Mouse (Mus musculus): Measurements from ENCODE around the gene Tmed1.
"Not testable (repeated sequence)": the region's sequence is repeated elsewhere in the genome, so short reads cannot be mapped to it uniquely, and the experiment has no call there.

Gene Tmed1

DNA sequence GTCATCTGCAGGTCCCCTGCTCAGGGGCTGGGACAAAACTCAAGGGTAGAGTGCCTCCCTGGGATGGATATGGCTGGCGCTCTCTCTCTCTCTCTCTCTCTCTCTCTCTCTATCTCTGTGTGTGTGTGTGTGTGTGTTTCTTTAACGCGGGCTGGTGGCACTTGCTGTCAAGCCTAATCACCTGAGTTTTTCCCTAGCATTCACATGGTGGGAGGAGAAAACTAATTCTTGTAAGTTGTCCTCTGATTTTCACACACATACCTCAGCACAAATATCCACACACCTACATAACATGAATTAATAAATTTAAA lies 16.5 kb upstream of the Tmed1 start:
- in situ Hi-C loops (cut with MboI; ENCODE audit: low sequenced_read_pairs), result no loop called here

DNA sequence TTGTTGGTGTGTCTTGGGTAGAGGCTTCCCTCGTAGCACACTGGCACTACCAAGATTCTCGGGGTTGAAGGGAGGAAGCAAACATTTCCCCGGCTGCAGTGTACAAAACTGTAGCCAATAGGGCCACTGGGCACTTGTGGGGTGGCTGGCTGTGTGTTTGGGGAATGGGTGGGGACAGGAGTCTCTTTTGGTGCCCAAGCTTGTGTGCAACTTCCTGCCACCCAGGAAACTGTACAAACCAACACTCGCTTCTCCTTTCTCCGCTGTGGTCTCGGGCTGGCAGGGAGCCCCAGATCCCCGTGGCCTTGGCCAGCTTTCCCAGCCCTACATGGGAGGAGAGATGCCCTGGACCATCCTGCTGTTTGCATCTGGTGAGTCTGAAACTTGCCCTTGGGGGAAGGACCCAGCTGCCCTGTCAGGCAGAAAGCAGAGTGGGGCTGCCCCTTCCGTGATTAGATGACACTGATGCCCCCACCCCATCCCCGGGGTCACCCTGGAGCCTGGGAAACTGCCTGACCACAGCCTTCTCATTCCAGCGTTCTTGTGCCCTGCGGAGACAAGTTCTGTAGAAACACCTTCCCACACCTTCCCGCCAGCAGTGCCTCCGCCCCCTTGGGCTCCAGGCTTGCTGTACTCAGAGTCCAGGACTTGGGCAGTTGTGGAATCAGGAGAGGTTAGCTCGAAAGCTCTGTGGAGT lies 16.0 kb upstream of the Tmed1 start, which contains the start of gene AB124611:
TSS of gene AB124611 (plus strand) at position 240 of the 697 bp plus-strand sequence.
- in situ Hi-C loops (cut with MboI; ENCODE audit: low sequenced_read_pairs), result no loop called here

DNA sequence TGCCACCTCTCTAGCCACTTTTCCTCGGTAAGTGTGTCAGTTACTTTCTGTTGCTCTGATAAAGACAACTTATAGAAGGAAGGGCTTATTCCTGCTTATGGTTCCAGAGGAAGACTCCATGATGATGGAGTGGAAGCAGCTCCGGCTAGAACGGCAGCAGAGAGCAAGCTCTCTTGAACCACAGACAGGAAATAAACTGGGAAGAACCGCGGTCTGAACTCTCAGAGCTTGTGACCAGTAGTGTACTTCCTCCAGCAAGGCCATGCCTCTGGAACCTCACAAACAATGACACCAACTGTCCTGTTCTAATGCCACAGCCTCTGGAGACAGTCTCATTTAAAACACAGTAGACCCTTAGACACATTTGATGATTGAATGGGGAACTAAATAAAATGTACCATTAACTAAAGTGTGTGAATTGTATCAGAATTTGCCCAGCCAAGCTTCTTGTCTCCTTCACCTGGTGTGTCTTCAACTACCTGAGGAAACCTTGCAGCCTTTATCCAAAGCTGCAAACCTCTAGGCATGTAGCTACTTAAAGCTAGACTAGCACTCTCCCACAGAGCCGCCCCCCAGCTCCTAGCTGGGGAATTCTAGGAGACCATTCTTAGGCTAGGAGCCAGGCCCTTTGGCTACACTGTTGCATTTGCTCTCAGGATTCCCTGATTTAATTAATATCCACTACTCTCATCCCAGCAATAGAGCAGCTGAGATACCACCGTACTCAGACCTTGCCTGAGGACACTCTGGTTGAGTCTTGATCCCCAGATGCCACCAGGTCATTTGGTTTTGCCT lies 15.3 kb upstream of the Tmed1 start:
- in situ Hi-C loops (cut with MboI; ENCODE audit: low sequenced_read_pairs), result no loop called here

DNA sequence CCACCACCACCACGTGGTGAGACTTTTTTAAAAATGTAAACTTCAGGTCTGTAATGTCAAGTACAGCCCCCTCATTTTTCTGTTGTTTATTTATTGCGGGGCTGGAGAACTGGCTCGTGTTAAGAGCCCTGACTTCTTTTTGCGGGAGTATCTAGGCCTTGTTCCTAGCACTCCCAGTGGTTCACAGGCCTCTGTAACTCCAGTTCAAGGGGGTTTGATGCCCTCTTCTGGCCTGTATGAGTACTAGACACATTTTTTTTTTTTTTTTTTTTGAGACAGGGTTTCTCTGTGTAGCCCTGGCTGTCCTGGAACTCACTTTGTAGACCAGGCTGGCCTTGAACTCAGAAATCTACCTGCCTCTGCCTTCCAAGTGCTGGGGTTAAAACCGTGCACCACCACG lies 8.6 kb upstream of the Tmed1 start:
- in situ Hi-C loops (cut with MboI; ENCODE audit: low sequenced_read_pairs), result not testable (repeated sequence)

DNA sequence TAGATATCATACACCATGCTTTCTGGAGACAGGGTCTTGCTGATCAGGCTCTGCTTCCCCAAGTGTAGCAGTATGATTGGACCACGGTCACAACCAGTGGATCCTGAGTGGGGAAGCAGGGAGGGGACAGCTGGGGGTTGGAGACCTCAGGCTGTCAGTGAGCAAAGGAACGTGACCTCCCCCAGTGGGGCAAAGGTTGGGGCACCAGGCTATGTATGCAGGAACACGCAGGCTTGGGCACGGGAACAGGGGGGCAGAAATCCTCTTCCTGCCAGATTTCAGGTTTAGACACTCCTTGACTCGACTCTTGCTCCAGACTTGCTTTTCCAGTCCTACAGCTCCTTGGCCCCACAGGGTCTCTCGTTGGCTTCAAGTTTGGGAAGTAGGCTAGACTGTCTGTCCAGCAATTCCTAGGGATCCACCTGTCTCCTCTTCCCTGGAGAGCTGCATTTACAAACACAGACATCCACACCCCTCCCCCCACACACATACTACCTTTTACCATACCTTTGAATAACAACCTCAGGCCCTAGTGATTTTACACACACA lies 8.0 kb upstream of the Tmed1 start:
- in situ Hi-C loops (cut with MboI; ENCODE audit: low sequenced_read_pairs), result no loop called here

DNA sequence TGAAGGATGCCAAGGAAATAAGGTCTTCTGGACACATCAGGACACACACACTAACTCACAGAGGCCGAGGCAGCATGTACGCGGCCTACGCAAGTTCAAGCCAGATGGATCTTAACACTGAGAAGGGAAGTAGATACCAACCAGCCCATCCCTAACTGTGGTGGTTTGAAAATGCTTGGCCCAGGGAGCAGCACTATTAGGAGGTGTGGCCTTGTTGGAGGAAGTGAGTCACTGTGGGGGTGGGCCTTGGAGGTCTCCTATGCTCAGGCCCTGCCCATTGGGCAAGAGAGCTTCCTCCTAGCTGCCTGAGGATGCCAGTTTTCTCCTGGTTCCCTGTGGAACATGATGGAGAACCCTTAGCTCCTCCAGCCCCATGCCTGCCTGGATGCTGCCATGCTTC lies 3.4 kb upstream of the Tmed1 start:
- in situ Hi-C loops (cut with MboI; ENCODE audit: low sequenced_read_pairs), result no loop called here

DNA sequence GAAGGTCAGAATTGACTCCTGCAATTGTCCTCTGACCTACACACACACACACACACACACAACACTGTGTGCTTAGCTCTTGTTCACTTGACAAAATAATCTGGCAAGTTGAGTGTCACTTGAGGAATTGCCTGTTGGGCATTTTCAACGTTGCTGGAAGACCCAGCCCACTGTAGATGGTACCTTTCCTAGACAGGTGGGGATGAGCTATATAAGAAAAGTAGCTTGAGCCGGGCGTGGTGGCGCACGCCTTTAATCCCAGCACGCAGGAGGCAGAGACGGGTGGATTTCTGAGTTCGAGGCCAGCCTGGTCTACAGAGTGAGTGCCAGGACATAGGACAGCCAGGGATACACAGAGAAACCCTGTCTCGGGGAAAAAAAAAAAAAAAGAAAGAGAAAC lies 1.0 kb upstream of the Tmed1 start:
- in situ Hi-C loops (cut with MboI; ENCODE audit: low sequenced_read_pairs), result no loop called here

DNA sequence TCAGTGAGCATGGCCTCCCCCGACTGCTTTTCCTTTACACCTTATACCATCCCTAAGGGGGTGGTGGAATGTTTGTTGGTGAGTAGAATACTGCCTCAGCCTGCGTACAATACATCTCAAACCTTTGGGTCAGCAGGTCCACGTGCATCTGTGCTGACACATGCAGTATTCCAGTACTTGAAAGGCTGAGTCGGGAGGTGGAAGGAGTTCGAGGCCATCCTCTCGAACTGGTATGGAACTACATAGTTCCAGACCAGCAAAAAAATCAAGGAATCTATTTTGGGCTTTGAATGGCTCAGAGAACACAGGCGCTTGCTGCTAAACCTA lies 600 bp upstream of the Tmed1 start:
- in situ Hi-C loops (cut with MboI; ENCODE audit: low sequenced_read_pairs), result no loop called here

DNA sequence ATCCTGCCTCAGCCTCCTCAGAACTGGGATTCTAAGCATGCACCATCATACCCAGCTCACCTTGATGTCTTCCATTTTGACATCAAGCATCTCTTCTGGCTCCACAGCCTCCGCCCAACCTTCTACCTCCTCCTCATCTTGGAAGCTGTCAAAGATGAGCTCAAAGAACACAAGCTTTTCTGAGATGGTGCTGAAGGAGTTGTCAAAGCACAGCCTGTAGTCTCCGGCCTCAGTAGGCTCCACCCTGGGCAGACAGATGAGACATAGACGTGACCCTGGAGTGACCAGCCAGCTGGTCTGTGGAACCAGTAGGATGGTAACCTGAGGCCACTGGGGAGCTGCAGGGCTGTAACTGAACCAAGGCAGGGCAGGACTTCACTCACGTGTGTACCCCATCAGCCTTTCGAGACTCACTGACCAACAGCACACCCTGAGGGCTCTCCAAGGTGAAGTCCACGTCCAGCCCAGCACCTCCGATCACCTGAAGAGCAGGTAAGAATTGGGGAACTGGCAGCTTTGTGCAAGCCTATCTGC lies 1.1 kb downstream of the Tmed1 start:
- in situ Hi-C loops (cut with MboI; ENCODE audit: low sequenced_read_pairs), result no loop called here

DNA sequence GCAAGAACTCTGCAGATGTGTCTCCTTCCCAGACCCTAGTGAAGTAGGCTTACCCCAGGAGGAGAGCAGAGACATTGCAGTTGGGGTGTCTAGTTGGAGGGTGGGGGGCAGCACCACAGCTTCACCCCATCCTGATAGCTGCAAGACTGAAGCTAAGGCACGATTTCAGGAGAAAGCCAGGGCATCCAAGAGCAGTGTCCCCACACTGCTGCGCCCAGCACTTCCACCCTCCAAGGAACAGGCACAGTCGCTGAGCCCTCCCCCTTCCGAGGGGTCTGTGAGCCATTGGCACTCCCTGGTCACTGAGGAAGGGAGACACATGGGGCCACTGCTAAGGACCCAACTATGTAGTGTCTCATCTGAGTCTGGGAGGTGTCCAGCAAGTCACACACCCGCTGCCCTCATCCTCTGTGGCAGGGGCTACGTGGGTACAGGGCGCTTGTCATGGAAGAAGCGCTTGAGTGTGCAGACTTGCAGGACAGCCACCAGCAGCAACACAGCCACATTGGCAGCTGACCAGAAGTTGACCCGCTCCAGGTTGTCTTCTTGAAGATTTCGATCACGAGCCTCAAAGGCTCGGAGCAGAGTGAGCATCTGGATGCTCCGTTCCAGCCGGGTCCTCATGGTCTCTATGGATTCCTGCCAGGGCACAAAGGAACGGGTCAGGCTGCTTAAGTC lies 2.2 kb downstream of the Tmed1 start:
- in situ Hi-C loops (cut with MboI; ENCODE audit: low sequenced_read_pairs), result no loop called here

DNA sequence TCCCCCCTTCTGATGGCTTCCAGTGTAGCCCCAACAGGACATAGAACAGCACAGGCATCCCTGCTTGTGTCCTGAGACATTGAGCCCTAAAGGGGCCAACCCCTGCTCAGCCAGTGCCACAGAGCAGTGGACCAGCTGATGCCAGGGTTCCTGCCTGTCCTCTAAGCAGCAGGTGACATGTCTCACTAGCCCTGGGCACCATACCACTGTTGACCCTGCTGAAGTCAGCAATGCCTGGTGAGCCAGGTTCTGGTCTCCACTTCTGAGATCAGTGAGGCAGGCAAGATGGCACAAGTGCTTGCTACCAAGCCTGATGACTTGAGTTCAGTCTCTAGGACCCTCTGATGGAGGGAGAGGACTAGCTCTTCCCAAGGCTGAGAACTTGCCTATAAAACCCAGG lies 4.3 kb downstream of the Tmed1 start:
- in situ Hi-C loops (cut with MboI; ENCODE audit: low sequenced_read_pairs), result no loop called here

DNA sequence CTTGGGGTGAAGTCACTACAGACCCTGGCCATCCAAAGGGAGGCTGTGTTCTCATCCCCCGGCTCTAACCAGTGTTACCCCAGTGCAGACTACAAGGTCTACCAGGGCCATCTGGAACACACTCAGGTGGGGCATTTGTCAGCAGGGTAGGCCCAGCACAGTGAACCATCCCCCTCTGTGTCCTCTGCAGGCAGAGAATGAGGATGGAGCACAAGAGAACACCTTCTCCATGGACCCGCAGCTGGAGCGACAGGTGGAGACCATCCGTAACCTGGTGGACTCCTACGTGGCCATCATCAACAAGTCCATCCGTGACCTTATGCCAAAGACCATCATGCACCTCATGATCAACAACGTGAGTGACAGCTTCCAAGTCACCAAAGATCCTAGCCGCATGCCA lies 6.7 kb downstream of the Tmed1 start:
- in situ Hi-C loops (cut with MboI; ENCODE audit: low sequenced_read_pairs), result no loop called here

DNA sequence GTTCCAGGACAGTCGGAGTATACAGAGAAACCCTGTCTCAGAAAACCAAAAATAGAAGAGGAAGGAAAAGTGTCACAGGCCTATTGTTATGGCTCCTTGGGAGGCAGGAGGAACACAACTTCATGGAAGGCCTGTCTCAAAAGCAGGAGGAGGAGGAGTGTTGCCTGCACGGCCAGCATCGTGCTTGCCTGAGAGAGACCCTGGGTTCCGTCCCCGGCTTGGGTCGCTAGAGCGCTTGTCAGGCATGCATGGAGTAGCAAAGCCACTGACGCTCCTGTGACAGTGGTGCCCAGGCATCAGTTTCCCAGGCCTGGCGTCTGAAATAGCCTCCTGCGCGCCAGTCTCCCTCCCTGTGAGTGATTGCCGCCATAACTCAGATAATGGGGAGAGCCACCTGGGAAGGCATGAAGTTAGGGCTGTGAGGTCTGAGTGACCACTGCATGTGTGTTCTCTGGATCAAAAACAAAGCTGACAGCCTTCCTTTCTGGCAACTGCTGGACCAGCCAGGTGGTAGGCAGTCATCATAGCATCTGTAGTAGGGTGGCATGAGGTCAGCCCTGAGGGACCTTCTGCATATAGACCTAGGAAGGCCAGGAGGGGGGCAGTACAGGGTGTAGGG lies 11.7 kb downstream of the Tmed1 start:
- in situ Hi-C loops (cut with MboI; ENCODE audit: low sequenced_read_pairs), result no loop called here

DNA sequence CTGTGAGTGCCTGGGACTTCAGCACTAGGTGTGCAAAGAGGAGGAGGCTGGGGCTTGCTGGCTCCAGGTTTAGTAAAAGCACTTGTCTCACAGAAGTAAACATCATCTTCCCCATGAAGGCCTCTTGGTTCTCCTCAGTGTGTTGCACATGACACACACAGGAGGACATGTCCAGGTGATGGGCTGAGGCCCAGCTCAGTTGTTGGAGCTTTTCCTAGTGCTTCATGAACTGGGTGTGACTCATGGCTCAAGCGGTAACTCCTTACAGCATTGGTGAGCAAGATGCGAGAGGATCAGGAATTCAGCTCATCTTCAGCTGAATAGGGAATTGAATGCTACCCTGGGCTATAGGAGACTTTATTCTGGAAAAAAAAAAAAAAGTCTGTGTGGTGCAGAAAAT lies 12.4 kb downstream of the Tmed1 start:
- in situ Hi-C loops (cut with MboI; ENCODE audit: low sequenced_read_pairs), result no loop called here

DNA sequence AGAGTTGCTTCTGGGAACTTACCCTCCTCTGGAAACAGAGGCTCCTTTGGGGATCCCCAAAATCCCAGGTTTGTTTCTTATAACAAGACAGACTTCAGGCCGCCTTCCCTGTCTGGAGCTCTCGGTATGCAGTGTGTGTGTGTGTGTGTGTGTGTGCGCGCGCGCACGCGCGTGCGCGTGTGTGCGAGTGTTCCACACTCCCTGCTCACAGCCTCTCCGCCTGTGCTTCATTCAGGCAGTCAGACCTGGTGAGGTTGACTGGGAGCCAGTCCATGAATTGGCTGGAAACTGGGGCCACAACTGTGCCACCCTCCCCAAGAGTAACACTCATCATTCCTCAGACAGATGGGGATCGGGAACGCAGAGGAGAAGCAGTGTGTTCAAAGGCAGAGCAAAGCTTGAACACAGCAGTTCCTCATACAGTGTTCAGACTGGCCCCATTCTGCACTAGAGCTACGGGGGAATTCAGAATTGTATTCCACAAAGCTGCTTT lies 13.0 kb downstream of the Tmed1 start:
- in situ Hi-C loops (cut with MboI; ENCODE audit: low sequenced_read_pairs), result no loop called here

DNA sequence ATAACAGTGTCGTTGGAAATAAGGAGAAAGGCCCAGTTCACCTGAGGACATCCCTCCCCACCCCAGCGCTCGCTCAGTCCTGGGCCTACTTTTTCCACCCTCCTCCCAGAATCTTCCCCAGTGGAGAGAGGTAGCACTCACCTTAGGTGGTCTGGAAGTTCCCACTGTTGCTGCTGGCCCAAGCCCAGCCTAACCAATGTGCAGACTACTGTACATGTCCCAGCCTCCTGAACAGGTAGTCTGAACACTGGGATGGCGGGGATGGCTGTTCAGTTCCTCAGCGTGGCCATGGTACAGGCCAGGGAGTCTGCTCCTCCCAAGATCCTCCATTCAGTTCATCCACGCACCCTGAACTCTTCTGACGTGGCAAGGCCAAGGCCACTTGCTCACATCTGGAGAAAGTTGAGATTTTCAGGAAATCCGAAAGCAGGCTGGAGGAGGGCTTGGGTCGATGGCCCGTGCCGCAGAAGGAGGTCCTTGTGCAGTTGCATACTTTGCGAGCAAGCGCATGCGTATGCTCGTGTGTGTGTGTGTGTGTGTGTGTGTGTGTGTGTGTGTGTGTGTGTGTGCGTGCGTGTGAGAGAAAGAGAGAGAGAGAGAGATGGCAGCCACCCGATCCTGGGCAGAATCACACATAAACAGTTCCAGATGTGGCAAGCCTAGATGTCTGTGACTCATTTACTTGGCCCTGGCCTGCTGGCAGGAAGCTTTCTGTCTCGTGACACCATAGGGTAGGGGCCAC lies 13.6 kb downstream of the Tmed1 start:
- in situ Hi-C loops (cut with MboI; ENCODE audit: low sequenced_read_pairs), result no loop called here

DNA sequence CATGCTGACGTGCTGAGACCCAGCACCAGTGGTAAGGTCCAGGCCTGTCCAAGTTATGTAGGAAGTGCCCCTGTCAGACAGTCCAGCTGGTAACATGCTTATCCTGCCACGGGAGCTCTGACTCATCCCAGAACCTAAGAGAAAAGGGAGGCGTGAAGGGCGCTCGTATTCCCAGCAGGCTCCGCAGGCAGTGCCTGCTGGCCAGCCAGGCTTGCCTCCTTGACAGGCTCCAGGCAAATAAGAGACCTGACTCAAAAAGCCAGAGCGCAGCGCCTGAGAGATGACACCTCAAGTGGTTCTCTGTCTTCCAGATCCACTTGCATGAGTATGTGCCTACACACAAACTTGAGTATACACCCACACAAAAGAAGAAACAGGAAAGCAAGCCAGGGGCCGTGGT lies 15.3 kb downstream of the Tmed1 start:
- in situ Hi-C loops (cut with MboI; ENCODE audit: low sequenced_read_pairs), result no loop called here

DNA sequence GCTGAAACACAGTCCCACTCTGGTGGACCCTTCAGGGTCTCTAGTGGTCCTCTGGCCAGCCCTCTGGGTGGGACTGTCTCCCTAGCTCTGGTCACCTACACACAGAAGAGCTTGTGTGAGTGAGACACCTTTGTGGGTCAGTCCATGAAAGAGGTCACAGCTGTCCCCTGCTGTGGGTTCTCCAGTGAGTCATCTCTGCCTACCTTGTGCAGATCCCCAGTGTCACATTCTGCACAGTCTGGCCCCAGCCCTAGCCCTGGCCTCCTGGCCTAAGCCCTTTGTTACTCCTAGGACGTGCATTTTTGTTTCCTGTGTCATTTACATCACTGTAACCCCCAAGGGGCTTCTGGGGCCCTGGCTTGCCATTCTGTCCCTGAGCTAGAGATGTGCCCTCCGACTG lies 16.1 kb downstream of the Tmed1 start:
- in situ Hi-C loops (cut with MboI; ENCODE audit: low sequenced_read_pairs), result no loop called here

DNA sequence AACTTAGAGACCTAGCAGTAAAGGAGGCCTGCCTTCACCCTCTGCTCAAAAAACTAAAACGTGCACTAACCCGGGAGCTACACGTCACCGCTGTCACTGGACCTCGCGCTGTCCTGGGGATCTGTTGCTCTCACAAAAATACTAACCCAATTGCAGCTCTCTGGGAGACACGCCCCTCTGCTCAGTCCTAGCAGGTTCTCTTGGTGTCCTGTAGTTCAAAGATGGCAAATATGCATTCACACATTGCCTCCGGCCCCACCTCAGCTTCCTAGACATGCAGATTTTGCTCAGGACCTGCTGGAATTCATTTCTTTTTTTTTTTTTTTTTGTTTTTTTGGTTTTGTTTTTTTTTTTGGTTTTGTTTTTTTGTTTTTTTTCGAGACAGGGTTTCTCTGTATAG lies 19.4 kb downstream of the Tmed1 start:
- in situ Hi-C loops (cut with MboI; ENCODE audit: low sequenced_read_pairs), result no loop called here

DNA sequence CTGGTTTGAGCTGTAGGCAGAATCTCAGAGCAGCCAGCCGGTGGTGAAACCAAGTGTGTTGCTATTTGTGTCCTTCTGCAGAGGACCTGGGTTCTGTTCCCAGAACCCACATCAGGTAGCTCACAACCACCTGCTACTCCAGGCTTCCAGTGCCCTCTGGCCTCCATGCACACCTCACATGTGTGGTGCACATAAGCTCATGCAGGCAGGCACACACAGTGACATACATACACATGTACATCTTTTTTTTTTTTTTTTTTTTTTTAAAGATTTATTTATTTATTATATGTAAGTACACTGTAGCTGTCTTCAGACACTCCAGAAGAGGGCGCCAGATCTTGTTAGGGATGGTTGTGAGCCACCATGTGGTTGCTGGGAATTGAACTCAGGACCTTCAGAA lies 21.8 kb downstream of the Tmed1 start:
- in situ Hi-C loops (cut with MboI; ENCODE audit: low sequenced_read_pairs), result not testable (repeated sequence)
